Mouse (Mus musculus) thymus, adult 2 months (tissue): ENCODE results near the gene Ttk.

ENCODE experiments used
- CTCF ChIP-seq: fragments of 200-500 bp; IDR thresholded peaks from 2 replicates; pipeline ENCODE4 v1.5.1; 2012; ENCODE audit warnings: mild to moderate bottlenecking, control low read depth, low read length, moderate library complexity, borderline replicate concordance; ENCODE audit not compliant: control insufficient read depth, poor library complexity, insufficient read depth; ENCODE audit errors: extremely low read depth
- POLR2A ChIP-seq: fragments of 200-500 bp; IDR thresholded peaks from 2 replicates; pipeline ENCODE4 v1.6.1; 2012; ENCODE audit warnings: mild to moderate bottlenecking, low read length, control low read depth, moderate library complexity; ENCODE audit not compliant: control insufficient read depth, poor library complexity, insufficient read depth; ENCODE audit errors: extremely low read depth

DNA sequence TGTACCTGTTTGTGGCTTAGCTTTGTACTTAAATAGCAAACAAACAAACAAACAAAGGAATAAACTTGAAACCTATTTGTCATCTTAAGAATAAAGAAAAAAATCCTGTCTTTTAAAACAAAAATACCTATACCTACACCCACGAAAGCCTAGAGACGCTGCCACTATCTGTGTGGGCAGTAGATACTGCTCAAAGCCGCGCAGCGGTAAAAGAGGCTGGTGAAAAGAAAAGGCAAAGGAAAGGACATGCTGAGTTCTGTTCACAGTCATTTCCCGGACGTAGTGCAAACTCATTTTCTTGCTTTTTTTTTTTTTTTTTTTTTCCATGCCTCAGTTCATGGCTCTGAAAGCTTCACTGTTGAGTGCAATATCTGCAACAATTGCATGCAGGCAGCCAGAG is 15.3 kb upstream of the Ttk start:
- TF ChIP-seq CTCF (no peak), POLR2A (no peak)
